Mouse (Mus musculus) testis, adult 2 months (tissue): ENCODE data around the gene Tubgcp5.

Source experiments
- CTCF ChIP-seq: fragments of 200-500 bp; IDR thresholded peaks from 2 replicates; pipeline ENCODE4 v1.5.1; 2012; ENCODE audit warnings: low read depth, mild to moderate bottlenecking, inconsistent platforms, low read length, moderate library complexity; ENCODE audit not compliant: control insufficient read depth, insufficient read depth, insufficient replicate concordance
- POLR2A ChIP-seq: fragments of 200-500 bp; IDR thresholded peaks from 2 replicates; pipeline ENCODE4 v1.6.1; 2012; ENCODE audit warnings: low read depth, mild to moderate bottlenecking, inconsistent platforms, low read length, moderate library complexity; ENCODE audit not compliant: control insufficient read depth

- TF ChIP-seq CTCF, result no peak
- no peak for TF ChIP-seq POLR2A
These were observed 65.5 kb downstream of the Tubgcp5 start for GRCm38 (mm10) chr7:55859518-55859872.
